Mouse (Mus musculus): Measurements from ENCODE around the gene Arl1.
"Not testable (repeated sequence)": the region's sequence is repeated elsewhere in the genome, so short reads cannot be mapped to it uniquely, and the experiment has no call there.

Arl1 gene

GRCm38 (mm10) chr10:88765431-88766142 is 34.9 kb downstream of the Arl1 start:
- no peak for DNase-seq (ENCODE audit: low spot score)

GRCm38 (mm10) chr10:88768961-88769360 is 38.3 kb downstream of the Arl1 start:
- no peak for DNase-seq (ENCODE audit: low spot score)

- DNase-seq (ENCODE audit: low spot score): no peak
Observed at GRCm38 (mm10) chr10:88769676-88770075, 39.0 kb downstream of the Arl1 start.

DNA sequence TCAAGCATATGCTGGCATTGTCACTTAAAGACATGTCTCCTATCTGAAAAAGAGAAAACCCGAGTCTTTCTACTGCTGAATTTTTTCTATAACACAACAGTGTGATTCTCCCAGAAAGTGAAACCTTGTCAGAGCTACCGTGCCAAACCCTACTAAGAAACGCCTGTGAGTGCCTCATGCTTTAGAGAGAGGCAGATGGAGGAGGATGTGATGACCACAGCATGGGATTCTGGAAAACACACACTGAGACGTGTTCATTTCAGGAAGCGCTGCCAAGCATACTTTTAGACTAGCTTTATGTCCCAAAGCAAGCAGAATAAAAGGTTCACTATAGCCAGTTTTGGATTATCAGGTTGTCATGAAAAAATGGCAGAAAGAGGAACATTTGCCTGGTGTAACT is 42.3 kb downstream of the Arl1 start:
- DNase-seq (ENCODE audit: low spot score): not testable (repeated sequence)

GRCm38 (mm10) chr10:88776206-88776605 is 45.5 kb downstream of the Arl1 start:
- no peak for DNase-seq (ENCODE audit: low spot score)

GRCm38 (mm10) chr10:88780716-88781115 is 50.1 kb downstream of the Arl1 start:
- DNase-seq (ENCODE audit: low spot score): no peak

DNA sequence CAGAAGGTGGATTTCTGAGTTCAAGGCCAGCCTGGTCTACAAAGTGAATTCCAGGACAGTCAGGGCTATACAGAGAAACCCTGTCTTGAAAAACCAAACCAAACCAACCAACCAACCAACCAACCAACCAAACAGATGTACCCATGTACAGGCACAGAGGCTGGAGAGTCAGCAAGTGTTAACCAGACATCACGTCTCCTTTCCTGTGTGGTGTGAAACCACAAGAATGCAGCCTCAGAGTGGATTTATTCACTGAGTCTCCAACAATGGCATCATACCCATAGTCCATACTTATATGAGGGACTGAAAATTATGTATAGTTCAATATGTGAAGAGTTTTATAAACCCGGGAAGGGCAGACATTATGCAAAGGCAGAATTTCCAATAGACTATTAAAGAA is 52.5 kb downstream of the Arl1 start:
- not testable (repeated sequence) for DNase-seq (ENCODE audit: low spot score)

DNA sequence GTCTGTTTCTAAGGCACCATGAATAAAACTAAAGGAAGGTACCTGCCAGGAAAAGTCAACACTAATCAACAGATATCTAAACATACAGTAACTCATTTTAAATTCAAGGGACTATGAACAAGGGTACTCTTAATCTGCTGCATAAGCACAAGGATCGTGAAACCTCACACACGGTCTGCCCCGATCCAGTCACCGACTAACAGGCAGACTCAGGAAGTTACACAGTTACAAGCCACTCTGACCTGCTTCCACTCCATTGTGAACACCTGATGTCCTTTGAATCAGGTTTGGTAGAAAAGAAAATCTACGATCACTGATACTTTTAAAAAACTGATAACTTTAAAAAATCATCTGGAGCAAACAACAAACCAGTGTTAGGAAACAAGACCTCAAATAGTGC is 53.3 kb downstream of the Arl1 start:
- no peak for DNase-seq (ENCODE audit: low spot score)

DNA sequence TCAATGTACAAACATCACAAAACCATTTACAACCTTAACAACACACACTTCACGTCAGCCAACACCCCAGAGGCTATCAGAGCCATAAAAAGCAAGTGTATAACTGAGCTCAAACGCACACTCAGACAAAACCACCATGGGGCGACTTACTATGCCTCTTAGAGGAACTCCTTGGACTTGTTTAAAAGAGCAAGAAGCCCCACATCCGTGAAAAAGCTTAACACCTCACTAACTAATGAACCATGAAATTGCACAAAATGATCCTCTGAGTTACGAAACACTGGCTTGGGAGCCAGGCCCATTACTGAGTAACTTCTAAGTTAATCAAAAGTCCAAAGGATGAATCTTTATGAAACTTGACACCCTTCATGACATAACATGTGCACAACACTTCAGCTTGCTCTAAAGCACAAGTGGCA is 53.9 kb downstream of the Arl1 start:
- no peak for DNase-seq (ENCODE audit: low spot score)

DNA sequence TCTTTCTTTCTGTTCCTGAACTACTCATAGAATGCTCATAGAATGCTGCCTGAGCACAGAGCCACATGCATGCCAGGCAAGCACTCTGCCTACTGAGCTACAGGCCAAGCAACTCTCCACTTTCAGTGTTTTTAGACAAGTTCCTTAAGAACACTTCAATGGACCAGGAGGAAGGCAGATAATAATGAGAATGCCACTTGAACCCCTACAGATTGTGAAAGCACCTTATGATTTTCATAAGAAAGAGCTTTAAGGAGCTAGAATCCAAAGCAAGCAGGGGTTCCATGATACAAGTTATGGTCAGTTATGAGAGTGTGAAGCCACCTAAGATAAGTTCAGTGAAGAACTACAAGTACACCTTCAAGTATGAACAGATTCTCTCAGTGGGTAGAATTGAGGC is 63.0 kb downstream of the Arl1 start:
- DNase-seq (ENCODE audit: low spot score): no peak

All from ovary, postnatal 36 days (tissue).